Mouse (Mus musculus): ENCODE results near the gene Pax9.

The Pax9 gene

DNA sequence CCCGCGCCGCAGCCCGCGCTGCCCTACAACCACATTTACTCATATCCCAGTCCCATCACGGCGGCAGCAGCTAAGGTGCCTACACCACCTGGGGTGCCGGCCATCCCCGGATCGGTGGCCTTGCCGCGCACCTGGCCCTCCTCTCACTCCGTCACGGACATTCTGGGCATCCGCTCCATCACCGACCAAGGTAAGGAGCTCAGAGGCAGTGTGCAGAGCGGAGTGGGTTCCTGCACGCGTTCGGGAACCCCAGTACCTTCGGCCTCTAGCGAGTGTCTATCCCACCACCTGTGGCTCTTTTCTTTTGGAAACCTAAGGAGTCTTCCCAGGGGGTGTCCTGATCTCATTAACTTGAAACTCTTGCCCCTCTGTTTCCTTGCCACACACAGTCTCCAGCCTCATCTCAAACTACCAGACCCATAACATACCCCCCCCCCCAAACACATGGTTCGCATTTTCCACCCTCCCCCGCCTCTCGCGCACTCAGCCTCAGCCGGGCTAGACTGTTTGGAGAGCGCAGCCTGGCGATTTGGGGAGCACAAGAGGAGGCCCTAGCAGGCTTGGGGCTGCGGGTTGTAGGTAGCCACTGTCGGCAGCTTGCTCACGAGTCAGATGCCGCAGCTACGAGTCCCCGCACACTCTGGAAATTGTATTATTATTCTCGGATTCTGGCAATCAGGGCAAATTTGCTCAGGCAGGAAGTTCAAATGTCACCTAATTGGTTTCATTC, 5.6 kb downstream of the Pax9 start:
- DNase-seq (ENCODE audit: low read depth, low spot score): peak; percentile 52

DNA sequence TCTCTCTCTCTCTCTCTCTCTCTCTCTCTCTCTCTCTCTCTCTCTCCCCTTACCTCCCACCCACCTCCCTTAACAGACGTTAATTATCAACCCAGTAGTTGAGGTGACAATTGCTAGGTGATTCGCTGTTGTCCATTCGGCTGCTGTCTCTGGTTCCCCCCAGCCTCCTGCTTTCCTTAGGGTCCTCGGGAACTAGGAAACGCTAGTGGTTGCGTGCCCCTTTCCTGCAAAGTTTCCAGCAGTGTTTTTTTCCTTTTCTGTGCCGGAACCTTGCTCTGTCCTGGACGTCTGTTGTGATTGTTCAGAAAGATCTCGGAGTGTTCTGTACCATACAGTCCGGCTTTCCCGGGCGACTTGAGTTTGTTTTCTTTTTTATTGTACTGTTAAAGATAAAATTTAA, 6.2 kb downstream of the Pax9 start:
- peak; percentile 26 for DNase-seq (ENCODE audit: low read depth, low spot score)

DNA sequence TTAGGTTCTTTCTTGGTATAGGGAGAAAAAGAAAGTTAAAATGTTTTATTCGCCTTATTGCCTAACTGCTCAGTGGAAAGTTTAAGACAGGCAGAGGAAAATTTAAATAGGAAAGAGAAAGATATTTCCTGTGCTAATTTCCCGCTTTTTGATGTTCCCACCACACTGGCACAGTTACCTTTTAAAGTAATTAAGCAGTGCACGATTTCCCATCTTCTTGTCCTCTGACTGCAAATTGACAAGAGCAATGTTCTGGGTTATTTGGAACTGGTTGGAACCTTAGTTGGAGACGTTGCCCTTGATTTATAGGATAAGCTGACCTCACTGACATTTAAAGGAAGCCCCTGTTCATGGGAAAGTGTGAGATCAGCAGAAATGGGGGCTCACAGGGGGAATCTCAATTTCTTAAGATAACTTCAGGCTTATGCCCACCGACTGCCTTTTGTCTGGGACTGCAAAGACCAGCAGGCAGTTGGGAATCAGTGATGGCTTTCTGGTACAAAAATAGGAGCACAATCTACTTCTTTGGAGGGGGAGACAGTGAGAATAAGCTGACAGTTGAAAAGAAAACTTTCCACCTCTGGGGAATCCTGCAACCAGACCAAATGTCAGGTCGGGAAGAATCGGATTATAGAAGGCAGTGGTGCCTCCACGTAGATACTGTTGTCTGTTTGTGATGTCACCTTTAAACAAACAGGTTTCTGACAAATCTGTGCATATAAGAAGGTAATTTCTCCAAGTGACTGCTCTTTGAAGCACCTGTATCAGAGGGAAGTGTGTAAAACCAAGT, 6.8 kb downstream of the Pax9 start:
- DNase-seq (ENCODE audit: low read depth, low spot score): no peak

DNA sequence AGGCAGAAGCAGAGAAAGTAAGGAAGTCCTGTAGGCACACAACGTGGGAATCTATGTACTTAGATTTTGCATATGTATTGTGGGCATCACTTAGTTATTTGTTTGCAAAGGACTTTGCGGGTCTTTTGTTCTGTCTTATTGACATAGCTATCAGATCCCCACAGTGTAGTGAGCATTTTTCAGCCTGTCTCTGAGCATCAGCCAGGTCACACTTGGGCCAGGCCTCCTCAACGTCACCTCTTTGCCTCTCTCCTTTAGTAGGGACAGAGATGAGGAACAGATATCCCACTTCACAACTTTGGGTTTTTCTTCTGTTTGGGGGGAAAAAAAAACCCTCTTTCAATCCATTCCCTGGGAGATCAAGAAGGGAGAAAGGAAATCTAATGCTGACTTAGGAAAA, 7.8 kb downstream of the Pax9 start:
- peak; percentile 5 for DNase-seq (ENCODE audit: low read depth, low spot score)

DNA sequence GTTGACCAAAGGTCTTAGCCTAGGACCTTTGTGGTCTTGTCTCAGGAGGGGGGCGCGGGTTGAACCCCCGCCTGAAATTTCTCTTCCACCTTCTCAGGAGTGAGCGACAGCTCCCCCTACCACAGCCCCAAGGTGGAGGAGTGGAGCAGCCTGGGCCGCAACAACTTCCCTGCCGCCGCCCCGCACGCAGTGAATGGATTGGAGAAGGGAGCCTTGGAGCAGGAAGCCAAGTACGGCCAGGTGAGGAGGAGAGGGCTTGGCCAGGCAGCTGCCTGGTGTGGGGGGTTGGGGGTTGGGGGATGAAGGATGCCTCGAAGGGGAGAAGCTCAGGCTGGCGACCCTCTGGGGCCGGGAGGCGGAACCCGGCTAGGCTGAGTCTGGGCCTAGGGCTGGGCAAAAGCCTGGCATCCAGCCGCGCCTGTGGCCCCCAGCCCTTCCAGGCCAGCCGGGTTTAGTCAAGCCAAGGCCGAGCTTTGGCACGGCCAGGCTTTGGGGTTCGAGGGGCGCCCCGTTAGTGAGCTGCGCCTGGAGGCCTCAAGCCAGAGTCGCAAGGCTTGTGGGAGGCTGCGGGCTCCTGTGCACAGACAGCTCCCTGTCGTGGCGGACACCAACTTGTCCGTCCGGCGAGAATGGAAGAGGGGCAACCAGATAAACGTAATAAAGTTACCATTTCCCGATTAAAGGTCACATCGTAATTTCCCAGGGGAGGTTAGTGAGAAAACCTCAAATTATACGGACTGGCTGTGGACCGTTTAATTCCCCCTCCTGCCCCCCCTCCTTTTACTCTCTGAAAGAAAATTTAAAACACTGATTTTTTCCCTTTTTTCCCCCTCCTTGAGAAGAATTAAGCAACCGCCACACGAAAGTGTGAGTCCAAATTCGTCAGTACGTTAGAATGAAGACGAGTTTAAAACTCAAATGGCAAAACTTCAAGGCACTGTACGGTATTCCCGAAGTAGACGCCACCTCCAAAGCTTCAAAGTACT, 8.6 kb downstream of the Pax9 start:
- peak; percentile 61 for DNase-seq (ENCODE audit: low read depth, low spot score)

DNA sequence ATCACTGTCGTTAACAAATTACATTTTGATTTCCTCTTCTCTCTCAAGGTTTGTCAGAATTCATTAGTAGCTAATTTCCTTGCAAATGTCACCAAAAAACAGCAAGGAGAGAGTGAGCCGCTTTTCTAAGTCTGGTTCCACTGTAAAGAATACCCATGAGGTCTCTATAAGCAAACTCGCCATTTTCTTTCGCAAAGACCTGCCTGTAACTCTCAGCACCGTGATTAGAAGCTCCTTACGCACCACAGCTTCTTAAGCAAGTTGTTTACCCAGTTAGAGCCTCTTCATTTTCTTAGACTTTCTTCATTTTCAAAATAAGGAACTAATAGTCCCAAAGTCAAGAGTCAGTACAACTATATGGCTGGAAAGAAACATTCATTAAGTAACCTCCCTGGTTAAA, 9.4 kb downstream of the Pax9 start:
- no peak for DNase-seq (ENCODE audit: low read depth, low spot score)

DNA sequence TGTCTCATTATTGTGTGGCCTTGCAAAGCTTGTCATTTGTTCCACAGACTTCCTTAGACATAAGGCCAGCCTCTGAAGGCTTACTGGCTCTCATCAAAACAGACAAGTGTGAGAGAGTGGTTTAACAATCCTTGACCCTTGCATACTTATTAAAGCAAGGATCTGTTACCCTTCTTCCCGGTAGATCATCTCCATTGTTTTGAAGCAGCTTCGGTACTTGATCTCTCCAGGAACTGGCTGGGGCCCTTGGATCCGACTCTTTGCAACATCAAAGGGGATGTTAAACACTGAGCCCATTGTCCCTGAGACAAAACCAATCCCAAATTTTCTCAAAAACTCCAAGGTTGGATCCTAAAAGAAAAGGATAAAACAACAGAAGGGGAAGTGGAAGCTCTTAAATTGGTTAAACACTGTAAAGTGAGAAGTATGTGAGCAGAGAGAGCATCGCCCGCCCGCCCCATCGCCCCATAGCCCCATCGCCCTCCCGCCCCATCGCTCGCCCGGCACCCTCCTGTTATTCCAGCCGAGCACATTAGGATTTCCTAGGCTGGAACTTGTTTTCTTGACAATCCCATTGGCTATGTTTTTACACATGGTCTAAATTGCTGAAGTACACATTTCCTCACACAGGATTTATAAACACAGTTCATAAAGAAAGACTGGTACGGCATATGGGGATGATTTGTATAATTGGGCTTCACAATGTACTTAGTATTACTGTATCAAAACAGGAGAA, 26.6 kb downstream of the Pax9 start:
- peak; percentile 78 for DNase-seq (ENCODE audit: low read depth, low spot score)

DNA sequence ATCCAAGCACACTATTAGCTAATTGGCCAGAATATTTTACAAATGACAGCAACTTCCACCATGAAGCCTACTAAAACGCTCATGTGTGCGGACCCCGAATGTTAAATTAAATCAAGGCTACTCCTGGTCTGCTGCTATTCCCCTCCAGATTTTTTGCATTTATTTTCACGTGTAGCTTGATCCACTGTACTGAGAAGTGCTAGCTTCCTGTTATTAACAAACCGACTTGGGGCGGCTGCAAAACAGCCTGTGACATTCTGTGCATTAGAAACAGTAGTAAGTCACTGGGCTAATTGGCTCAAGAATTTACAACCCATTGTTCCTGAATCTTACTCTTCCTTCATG, 27.1 kb downstream of the Pax9 start:
- DNase-seq (ENCODE audit: low read depth, low spot score): no peak

DNA sequence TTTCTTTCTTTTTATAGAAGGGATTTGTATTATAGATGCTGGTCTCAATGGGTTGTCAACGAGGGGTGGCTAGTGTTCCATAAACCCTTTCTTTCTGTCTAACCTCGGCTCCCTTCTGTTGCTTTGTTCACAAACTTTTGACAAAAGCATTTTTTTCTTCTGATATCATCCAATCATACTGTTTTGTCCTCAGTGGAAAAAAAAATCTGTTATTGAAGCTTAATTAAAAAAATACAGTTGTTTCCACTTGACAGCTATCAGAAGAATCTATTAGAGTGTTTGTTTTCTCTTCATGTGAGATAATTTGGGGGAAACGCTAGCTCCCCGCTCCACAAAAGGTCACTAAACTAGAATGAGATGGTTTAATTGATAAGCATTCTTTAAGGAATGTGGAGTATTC, 36.1 kb downstream of the Pax9 start:
- DNase-seq (ENCODE audit: low read depth, low spot score): no peak

DNA sequence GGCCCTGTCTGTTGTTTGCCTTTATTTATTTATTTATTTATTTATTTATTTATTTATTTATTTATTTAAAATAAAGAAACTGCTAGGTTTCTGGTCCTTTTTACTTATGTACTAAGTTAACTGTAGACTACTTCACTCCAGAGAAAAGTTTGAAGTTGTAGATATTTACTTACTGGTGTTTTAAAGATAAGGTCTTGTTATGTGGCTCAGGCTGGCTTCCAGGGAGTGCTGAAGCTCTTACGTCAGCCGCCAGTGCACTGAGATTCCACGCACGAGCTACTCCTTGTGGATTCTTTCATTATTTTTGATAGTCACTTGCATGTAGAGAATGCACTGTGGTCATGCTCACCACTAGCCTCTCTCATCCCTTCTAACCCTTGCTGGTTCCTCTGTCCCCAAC, 45.5 kb downstream of the Pax9 start:
- DNase-seq (ENCODE audit: low read depth, low spot score): no peak
